Mouse (Mus musculus): Measurements from ENCODE around the gene Lcorl. TPM values are rescaled to one million over a fixed set of nuclear protein-coding genes. Genes with fewer than 3 reads are reported as not detected.

The Lcorl gene
- polyA plus RNA-seq, 1 experiment from 2014 or later = 51.1 TPM

DNA sequence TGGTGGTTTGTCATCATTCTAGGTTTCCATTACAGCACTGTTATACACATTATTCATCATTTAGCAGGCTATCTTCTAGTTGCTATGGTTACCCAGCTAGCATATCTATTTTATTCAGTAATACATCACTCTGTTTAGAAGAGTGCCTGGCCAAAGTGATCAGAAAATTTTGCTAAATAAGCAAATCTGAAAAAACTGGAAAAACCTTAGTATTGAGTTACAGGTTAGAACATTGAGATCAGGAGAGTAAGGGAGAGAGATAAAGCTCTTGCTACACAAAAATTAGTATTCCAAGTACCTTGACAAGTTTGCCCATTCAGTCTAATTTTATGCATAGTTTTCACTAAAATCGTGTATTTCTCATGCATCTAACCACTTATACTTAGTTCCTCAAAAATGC is 119.5 kb downstream of the Lcorl start:
- no peak for DNase-seq (ENCODE audit: low spot score)
- Histone ChIP-seq H3K9ac (ENCODE audit: low read length) (no peak overlapping the region), H3K9me3 (replicated peaks; ENCODE audit: control insufficient read depth, low read length) (no peaks in the 10 kb centered on the region), H3K4me2 (ENCODE audit: low read length) (no peak overlapping the region), H3K4me1 (ENCODE audit: control insufficient read depth, insufficient read depth, low read length) (no peaks in the 10 kb centered on the region), H3K36me3 (ENCODE audit: control insufficient read depth, insufficient read depth, low read length) (peaks cover 20% of the 10 kb centered on the region; the same call in 1 of the 2 replicates), H3K27ac (ENCODE audit: low read depth, low read length) (no peak overlapping the region), H3K27me3 (replicated peaks; ENCODE audit: control insufficient read depth, insufficient read depth, low read length) (no peaks in the 10 kb centered on the region), H3K4me3 (ENCODE audit: low read depth, low read length) (no peak overlapping the region)
- ATAC-seq = no peak
- WGBS = 98% methylated on average over 1 of the region's 1 CpGs

DNA sequence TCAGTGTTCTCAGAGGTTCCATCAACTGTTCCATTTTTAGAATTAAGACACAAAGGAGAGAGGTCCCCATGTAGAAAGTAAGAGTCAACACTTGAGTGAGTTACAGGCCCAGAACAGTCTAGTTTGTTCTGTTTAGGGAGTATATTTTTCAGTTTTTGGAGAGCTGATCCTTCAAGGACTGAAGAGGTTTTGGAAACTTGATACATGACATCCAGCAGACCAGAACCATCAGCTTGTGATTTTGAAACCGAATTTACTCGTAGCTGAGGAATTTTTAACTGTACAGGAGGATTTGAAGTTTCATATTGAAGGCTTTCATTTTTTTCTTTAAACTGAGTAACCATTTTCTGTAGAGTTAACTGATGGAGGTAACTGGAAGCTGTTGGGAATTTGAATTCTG is 123.7 kb downstream of the Lcorl start:
- Histone ChIP-seq H3K4me3 (ENCODE audit: low read depth, low read length) (no peak overlapping the region), H3K27me3 (replicated peaks; ENCODE audit: control insufficient read depth, insufficient read depth, low read length) (no peaks in the 10 kb centered on the region), H3K36me3 (ENCODE audit: control insufficient read depth, insufficient read depth, low read length) (peaks cover 20% of the 10 kb centered on the region; the same call in 1 of the 2 replicates), H3K9me3 (replicated peaks; ENCODE audit: control insufficient read depth, low read length) (no peaks in the 10 kb centered on the region), H3K4me2 (ENCODE audit: low read length) (no peak overlapping the region), H3K9ac (ENCODE audit: low read length) (no peak overlapping the region), H3K4me1 (ENCODE audit: control insufficient read depth, insufficient read depth, low read length) (no peaks in the 10 kb centered on the region), H3K27ac (ENCODE audit: low read depth, low read length) (no peak overlapping the region)
- 92% methylated on average over 2 of the region's 2 CpGs for WGBS
- DNase-seq (ENCODE audit: low spot score) (no peak), ATAC-seq (no peak)

DNA sequence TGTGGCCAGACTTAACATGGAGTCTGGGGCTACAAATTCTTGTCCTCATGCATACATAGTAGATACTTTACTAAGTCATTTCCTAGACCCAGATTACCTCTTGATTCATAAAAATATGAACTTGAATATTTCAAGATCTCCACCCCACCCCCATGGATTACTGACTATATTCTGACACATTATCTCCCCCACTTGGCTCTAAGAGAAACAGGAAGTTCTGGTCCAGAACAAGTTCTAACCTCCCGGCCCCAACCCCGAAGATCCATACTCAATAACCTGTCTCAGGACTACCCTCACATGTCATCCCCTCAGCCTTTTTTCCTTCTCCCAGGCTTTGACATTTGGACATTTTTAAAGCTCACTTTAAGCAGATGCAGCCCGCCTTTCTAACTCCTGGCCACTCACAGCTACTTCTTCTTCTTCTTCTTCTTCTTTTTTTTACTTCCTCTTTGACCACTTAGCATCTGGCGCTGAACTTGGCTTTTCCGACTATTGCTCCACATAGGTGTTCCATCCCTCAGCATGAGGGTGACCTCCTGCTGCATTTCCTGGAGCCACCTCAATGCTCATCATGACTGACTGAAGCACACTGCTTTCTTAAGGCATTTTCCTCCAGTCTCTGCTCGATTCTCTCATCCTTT is 138.4 kb downstream of the Lcorl start:
- H3K4me1 ChIP-seq (ENCODE audit: control insufficient read depth, insufficient read depth, low read length) = no peaks in the 10 kb centered on the region
- H3K27me3 ChIP-seq (replicated peaks; ENCODE audit: control insufficient read depth, insufficient read depth, low read length) = no peaks in the 10 kb centered on the region
- no peak for DNase-seq (ENCODE audit: low spot score)
- H3K9ac ChIP-seq (ENCODE audit: low read length) = no peak overlapping the region
- no peak overlapping the region for H3K4me3 ChIP-seq (ENCODE audit: low read depth, low read length)
- H3K36me3 ChIP-seq (ENCODE audit: control insufficient read depth, insufficient read depth, low read length) = no peaks in the 10 kb centered on the region
- no peak overlapping the region for H3K4me2 ChIP-seq (ENCODE audit: low read length)
- 91% methylated on average over 6 of the region's 6 CpGs for WGBS
- H3K9me3 ChIP-seq (replicated peaks; ENCODE audit: control insufficient read depth, low read length) = no peaks in the 10 kb centered on the region
- ATAC-seq = no peak
- H3K27ac ChIP-seq (ENCODE audit: low read depth, low read length) = no peak overlapping the region

DNA sequence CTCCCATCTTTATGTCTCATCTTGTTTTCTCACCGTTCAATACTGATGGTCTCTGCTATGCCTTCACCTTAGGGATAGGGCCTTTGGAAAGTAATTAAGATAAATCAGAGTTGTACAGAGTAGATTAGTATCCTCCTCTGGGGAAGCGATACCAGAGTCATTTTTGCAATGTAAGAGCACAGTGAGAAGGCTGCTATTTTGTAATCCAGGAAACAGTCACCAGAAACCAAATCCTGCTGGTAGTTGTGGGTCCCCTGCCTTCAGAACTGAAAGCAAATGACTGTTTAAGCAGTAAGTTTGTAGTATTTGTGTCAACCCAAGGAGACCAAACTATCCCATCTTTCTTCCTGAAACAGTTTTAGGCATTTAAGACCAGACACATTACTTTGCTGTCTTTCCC is 147.8 kb downstream of the Lcorl start:
- H3K4me1 ChIP-seq (ENCODE audit: control insufficient read depth, insufficient read depth, low read length) = no peaks in the 10 kb centered on the region
- no peak overlapping the region for H3K4me3 ChIP-seq (ENCODE audit: low read depth, low read length)
- ATAC-seq (no peak), DNase-seq (ENCODE audit: low spot score) (no peak)
- 94% methylated on average over 2 of the region's 2 CpGs for WGBS
- no peak overlapping the region for H3K4me2 ChIP-seq (ENCODE audit: low read length)
- H3K27me3 ChIP-seq (replicated peaks; ENCODE audit: control insufficient read depth, insufficient read depth, low read length) = no peaks in the 10 kb centered on the region
- H3K9ac ChIP-seq (ENCODE audit: low read length) = no peak overlapping the region
- H3K9me3 ChIP-seq (replicated peaks; ENCODE audit: control insufficient read depth, low read length) = no peaks in the 10 kb centered on the region
- no peak overlapping the region for H3K27ac ChIP-seq (ENCODE audit: low read depth, low read length)
- H3K36me3 ChIP-seq (ENCODE audit: control insufficient read depth, insufficient read depth, low read length) = 0 out of 2 replicates have a peak, but pooled peaks cover 5% of the 10 kb centered on the region

DNA sequence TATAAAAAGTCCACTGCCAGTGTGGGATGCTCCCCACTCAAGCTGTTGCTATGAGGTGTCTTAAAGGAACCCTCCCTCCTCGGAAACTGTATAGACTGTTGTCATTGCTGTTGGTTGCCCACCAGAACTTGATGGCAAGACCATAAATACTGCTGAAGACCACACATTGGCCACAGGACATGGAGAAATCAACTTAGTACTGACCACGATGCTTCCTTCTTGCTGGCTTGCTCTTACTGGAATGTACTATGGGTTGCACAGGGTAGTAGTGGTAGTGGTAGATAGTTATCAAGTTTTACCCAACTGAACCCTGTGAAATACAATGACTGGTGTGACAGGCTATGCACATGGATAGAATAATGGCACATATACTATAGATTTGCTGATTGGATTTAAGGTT is 150.6 kb downstream of the Lcorl start:
- DNase-seq (ENCODE audit: low spot score) (no peak), ATAC-seq (no peak)
- 92% methylated on average over 2 of the region's 2 CpGs for WGBS
- no peaks in the 10 kb centered on the region for H3K4me1 ChIP-seq (ENCODE audit: control insufficient read depth, insufficient read depth, low read length)
- H3K27me3 ChIP-seq (replicated peaks; ENCODE audit: control insufficient read depth, insufficient read depth, low read length) = no peaks in the 10 kb centered on the region
- H3K9me3 ChIP-seq (replicated peaks; ENCODE audit: control insufficient read depth, low read length) = no peaks in the 10 kb centered on the region
- H3K4me3 ChIP-seq (ENCODE audit: low read depth, low read length) = no peak overlapping the region
- no peak overlapping the region for H3K27ac ChIP-seq (ENCODE audit: low read depth, low read length)
- H3K4me2 ChIP-seq (ENCODE audit: low read length) = no peak overlapping the region
- H3K36me3 ChIP-seq (ENCODE audit: control insufficient read depth, insufficient read depth, low read length) = 0 out of 2 replicates have a peak, but pooled peaks cover 5% of the 10 kb centered on the region
- no peak overlapping the region for H3K9ac ChIP-seq (ENCODE audit: low read length)

DNA sequence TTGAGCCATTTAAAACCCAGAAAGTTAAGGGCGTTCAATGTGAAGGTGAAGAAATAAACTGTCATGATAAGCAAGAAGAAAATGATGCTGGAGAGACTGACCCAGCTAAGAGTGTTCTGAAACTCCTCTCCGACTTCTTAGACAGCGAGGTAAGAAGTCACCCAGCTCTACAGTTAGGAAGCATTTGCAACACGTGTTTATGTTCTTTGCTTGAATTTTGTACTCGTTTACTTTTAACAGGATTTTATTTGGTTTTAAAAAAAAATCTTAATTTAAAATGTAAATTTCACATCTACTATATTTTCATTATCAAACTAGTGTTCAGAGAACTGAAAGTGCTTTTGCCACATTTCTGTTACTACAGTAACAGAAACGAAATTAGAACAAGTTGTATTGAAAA is 165.7 kb downstream of the Lcorl start:
- DNase-seq (ENCODE audit: low spot score) (no peak), ATAC-seq (no peak)
- Histone ChIP-seq H3K4me3 (ENCODE audit: low read depth, low read length) (no peak overlapping the region), H3K4me2 (ENCODE audit: low read length) (no peak overlapping the region), H3K9ac (ENCODE audit: low read length) (no peak overlapping the region), H3K27me3 (replicated peaks; ENCODE audit: control insufficient read depth, insufficient read depth, low read length) (no peaks in the 10 kb centered on the region), H3K36me3 (ENCODE audit: control insufficient read depth, insufficient read depth, low read length) (0 out of 2 replicates have a peak, but pooled peaks cover 9% of the 10 kb centered on the region), H3K9me3 (replicated peaks; ENCODE audit: control insufficient read depth, low read length) (no peaks in the 10 kb centered on the region), H3K27ac (ENCODE audit: low read depth, low read length) (no peak overlapping the region), H3K4me1 (ENCODE audit: control insufficient read depth, insufficient read depth, low read length) (no peaks in the 10 kb centered on the region)
- 92% methylated on average over 6 of the region's 6 CpGs for WGBS

DNA sequence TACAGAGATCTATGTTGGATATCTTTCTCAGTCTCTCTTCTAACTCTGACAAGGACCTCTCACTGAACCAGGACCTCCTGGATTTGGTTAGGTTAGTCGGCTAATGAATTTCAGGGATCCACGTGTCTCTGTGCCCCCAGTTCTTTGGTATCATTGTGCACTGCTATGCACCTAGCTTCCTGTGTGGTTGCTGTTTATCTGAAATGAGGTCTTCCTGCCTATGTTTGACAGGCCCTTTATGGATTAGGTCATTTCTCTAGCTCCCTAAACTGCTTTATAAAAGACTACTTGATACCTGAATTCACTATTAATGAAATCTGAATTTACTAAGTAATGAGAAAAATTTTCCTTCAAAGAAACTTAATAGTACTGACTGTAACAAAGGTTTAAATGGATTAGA is 166.6 kb downstream of the Lcorl start:
- Histone ChIP-seq H3K36me3 (ENCODE audit: control insufficient read depth, insufficient read depth, low read length) (0 out of 2 replicates have a peak, but pooled peaks cover 9% of the 10 kb centered on the region), H3K4me1 (ENCODE audit: control insufficient read depth, insufficient read depth, low read length) (no peaks in the 10 kb centered on the region), H3K27ac (ENCODE audit: low read depth, low read length) (no peak overlapping the region), H3K9me3 (replicated peaks; ENCODE audit: control insufficient read depth, low read length) (no peaks in the 10 kb centered on the region), H3K9ac (ENCODE audit: low read length) (no peak overlapping the region), H3K4me3 (ENCODE audit: low read depth, low read length) (no peak overlapping the region), H3K27me3 (replicated peaks; ENCODE audit: control insufficient read depth, insufficient read depth, low read length) (no peaks in the 10 kb centered on the region), H3K4me2 (ENCODE audit: low read length) (no peak overlapping the region)
- ATAC-seq = no peak
- no peak for DNase-seq (ENCODE audit: low spot score)
- WGBS = 84% methylated on average over 2 of the region's 2 CpGs

DNA sequence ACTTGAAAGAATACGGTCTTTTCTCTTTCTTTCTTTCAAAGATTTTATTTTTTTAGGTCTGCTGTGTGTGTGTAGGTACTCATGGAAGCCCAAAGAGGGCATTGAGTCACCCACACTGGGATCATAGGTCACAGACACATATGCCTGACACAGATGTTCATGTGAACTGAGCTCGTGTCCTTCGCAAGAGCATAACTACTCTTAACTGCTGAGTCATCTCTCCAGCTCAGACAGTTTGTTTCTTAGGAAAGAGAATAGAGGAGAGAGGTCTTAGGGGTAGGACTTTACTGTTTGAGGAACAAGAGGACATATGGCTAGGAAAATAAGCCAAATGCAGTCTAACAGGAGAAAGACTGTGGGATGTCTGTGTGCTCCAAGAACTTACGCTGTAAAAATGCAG is 168.3 kb downstream of the Lcorl start:
- Histone ChIP-seq H3K4me3 (ENCODE audit: low read depth, low read length) (no peak overlapping the region), H3K9ac (ENCODE audit: low read length) (no peak overlapping the region), H3K27me3 (replicated peaks; ENCODE audit: control insufficient read depth, insufficient read depth, low read length) (no peaks in the 10 kb centered on the region), H3K4me2 (ENCODE audit: low read length) (no peak overlapping the region), H3K4me1 (ENCODE audit: control insufficient read depth, insufficient read depth, low read length) (no peaks in the 10 kb centered on the region), H3K36me3 (ENCODE audit: control insufficient read depth, insufficient read depth, low read length) (0 out of 2 replicates have a peak, but pooled peaks cover 9% of the 10 kb centered on the region), H3K27ac (ENCODE audit: low read depth, low read length) (no peak overlapping the region), H3K9me3 (replicated peaks; ENCODE audit: control insufficient read depth, low read length) (no peaks in the 10 kb centered on the region)
- ATAC-seq (no peak), DNase-seq (ENCODE audit: low spot score) (no peak)
- WGBS = 93% methylated on average over 4 of the region's 4 CpGs

DNA sequence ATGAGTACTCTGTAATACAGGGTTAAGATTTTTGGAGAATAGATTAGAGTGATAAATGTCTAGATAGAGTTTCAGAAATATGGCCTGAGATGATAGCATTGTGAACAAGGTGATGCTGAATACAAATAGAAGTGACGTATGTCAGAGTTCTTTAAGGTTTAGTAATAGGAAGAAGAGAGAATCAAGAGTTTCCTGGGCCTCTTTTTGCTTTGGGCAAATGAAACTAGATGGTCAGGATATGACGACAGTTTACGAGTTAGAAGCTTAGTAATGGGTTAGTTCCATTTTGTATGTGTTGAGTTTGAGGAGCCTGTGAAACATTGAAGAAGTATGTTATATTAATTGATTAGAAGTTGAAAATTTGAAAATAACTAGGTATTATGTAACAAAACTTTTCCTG is 171.2 kb downstream of the Lcorl start:
- no peaks in the 10 kb centered on the region for H3K9me3 ChIP-seq (replicated peaks; ENCODE audit: control insufficient read depth, low read length)
- H3K27ac ChIP-seq (ENCODE audit: low read depth, low read length) = no peak overlapping the region
- H3K36me3 ChIP-seq (ENCODE audit: control insufficient read depth, insufficient read depth, low read length) = 0 out of 2 replicates have a peak, but pooled peaks cover 14% of the 10 kb centered on the region
- no peak overlapping the region for H3K9ac ChIP-seq (ENCODE audit: low read length)
- DNase-seq (ENCODE audit: low spot score) (no peak), ATAC-seq (no peak)
- H3K4me2 ChIP-seq (ENCODE audit: low read length) = no peak overlapping the region
- H3K27me3 ChIP-seq (replicated peaks; ENCODE audit: control insufficient read depth, insufficient read depth, low read length) = no peaks in the 10 kb centered on the region
- no peak overlapping the region for H3K4me3 ChIP-seq (ENCODE audit: low read depth, low read length)
- H3K4me1 ChIP-seq (ENCODE audit: control insufficient read depth, insufficient read depth, low read length) = no peaks in the 10 kb centered on the region
- WGBS = 92% methylated on average over 3 of the region's 3 CpGs
